Mouse (Mus musculus): Measurements from ENCODE around the gene Dchs2. TPM values are rescaled to one million over a fixed set of nuclear protein-coding genes. Genes with fewer than 3 reads are reported as not detected.

The Dchs2 gene
- total RNA-seq, 2 experiments from 2014 or later: 5.3 to 7.7 TPM

GRCm38 (mm10) chr3:83148055-83148447 lies 20.3 kb downstream of the Dchs2 start:
- no peak for DNase-seq
- intact Hi-C loops (cut with DNase I): no loop called here

GRCm38 (mm10) chr3:83148508-83148907 lies 20.8 kb downstream of the Dchs2 start:
- DNase-seq: no peak
- intact Hi-C loops (cut with DNase I): no loop called here

- DNase-seq: no peak
- intact Hi-C loops (cut with DNase I): no loop called here
These were observed 27.9 kb downstream of the Dchs2 start for GRCm38 (mm10) chr3:83155600-83155999.

- intact Hi-C loops (cut with DNase I): no loop called here
- DNase-seq: no peak
These were observed 28.4 kb downstream of the Dchs2 start for GRCm38 (mm10) chr3:83156165-83156564.

GRCm38 (mm10) chr3:83161542-83162231 lies 33.9 kb downstream of the Dchs2 start:
- intact Hi-C loops (cut with DNase I): no loop called here
- no peak for DNase-seq

GRCm38 (mm10) chr3:83163676-83164075 lies 35.9 kb downstream of the Dchs2 start:
- DNase-seq: no peak
- intact Hi-C loops (cut with DNase I): no loop called here

- intact Hi-C loops (cut with DNase I): no loop called here
These were observed 57.8 kb downstream of the Dchs2 start for GRCm38 (mm10) chr3:83185527-83185926.

GRCm38 (mm10) chr3:83191271-83191670 lies 63.5 kb downstream of the Dchs2 start:
- DNase-seq: no peak
- intact Hi-C loops (cut with DNase I): no loop called here

More at GRCm38 (mm10) chr3:83185527-83185926, 57.8 kb downstream of the Dchs2 start:
- no peak for DNase-seq

GRCm38 (mm10) chr3:83192401-83192800 lies 64.7 kb downstream of the Dchs2 start:
- intact Hi-C loops (cut with DNase I): no loop called here

GRCm38 (mm10) chr3:83194911-83195310 lies 67.2 kb downstream of the Dchs2 start:
- no peak for DNase-seq
- intact Hi-C loops (cut with DNase I): no loop called here

More at GRCm38 (mm10) chr3:83192401-83192800, 64.7 kb downstream of the Dchs2 start:
- no peak for DNase-seq

GRCm38 (mm10) chr3:83201286-83201980 lies 73.7 kb downstream of the Dchs2 start:
- intact Hi-C loops (cut with DNase I): no loop called here
- no peak for DNase-seq

GRCm38 (mm10) chr3:83205073-83205668 lies 77.4 kb downstream of the Dchs2 start:
- intact Hi-C loops (cut with DNase I): no loop called here
- DNase-seq: no peak

- intact Hi-C loops (cut with DNase I): no loop called here
- DNase-seq: no peak
These were observed 81.9 kb downstream of the Dchs2 start for GRCm38 (mm10) chr3:83209646-83210045.

- intact Hi-C loops (cut with DNase I): no loop called here
- DNase-seq: no peak
These were observed 82.5 kb downstream of the Dchs2 start for GRCm38 (mm10) chr3:83210210-83210609.

GRCm38 (mm10) chr3:83211939-83212338 lies 84.2 kb downstream of the Dchs2 start:
- DNase-seq: no peak
- intact Hi-C loops (cut with DNase I): no loop called here

- no peak for DNase-seq
- intact Hi-C loops (cut with DNase I): no loop called here
These were observed 84.8 kb downstream of the Dchs2 start for GRCm38 (mm10) chr3:83212578-83212977.

- intact Hi-C loops (cut with DNase I): no loop called here
- DNase-seq: no peak
These were observed 90.3 kb downstream of the Dchs2 start for GRCm38 (mm10) chr3:83218059-83218458.

GRCm38 (mm10) chr3:83220101-83220500 lies 92.4 kb downstream of the Dchs2 start:
- intact Hi-C loops (cut with DNase I): loop anchor here (10.0 kb wide), 1 partner anchor 105 kb away; no protein-coding TSS in a partner anchor
- no peak for DNase-seq

GRCm38 (mm10) chr3:83222125-83222524 lies 94.4 kb downstream of the Dchs2 start:
- no peak for DNase-seq
- intact Hi-C loops (cut with DNase I): loop anchor here (10.0 kb wide), 1 partner anchor 107 kb away; no protein-coding TSS in a partner anchor

GRCm38 (mm10) chr3:83228383-83228782 lies 100.6 kb downstream of the Dchs2 start:
- intact Hi-C loops (cut with DNase I): loop anchor here (10.0 kb wide), 1 partner anchor 114 kb away; no protein-coding TSS in a partner anchor
- no peak for DNase-seq

GRCm38 (mm10) chr3:83230326-83230725 lies 102.6 kb downstream of the Dchs2 start:
- intact Hi-C loops (cut with DNase I): no loop called here
- no peak for DNase-seq

GRCm38 (mm10) chr3:83234457-83234856 lies 106.7 kb downstream of the Dchs2 start:
- intact Hi-C loops (cut with DNase I): no loop called here
- DNase-seq: peak; percentile 31

All from left cerebral cortex, postnatal 4 days (tissue).